Mouse (Mus musculus) thymus, adult 2 months (tissue): ENCODE measurements around the gene Soga1. TPM values are rescaled to one million over a fixed set of nuclear protein-coding genes. Genes with fewer than 3 reads are reported as not detected.
A peak's percentile ranks its signal among the peaks of the same experiment; 100 is the strongest.

Source experiments
- DNase-seq: peaks from one replicate; pipeline ENCODE4 v3.0.0; 2021
- H3K27ac ChIP-seq: fragments of 200-500 bp; 2 replicates; pipeline ENCODE4 v1.5.1; 2012; ENCODE audit warnings: low read length, control low read depth; ENCODE audit not compliant: control insufficient read depth, insufficient read depth
- H3K27me3 ChIP-seq: fragments of 200-500 bp; 2 replicates; pipeline ENCODE4 v1.6.1; 2012; ENCODE audit warnings: mild to moderate bottlenecking, low read length, moderate library complexity, mixed read lengths; ENCODE audit not compliant: control insufficient read depth, insufficient read depth
- H3K36me3 ChIP-seq: fragments of 200-500 bp; 2 replicates; pipeline ENCODE4 v1.6.1; 2012; ENCODE audit warnings: mild to moderate bottlenecking, low read length, moderate library complexity; ENCODE audit not compliant: control insufficient read depth, insufficient read depth
- H3K4me1 ChIP-seq: fragments of 200-500 bp; replicated peaks from 2 replicates; pipeline ENCODE4 v1.6.1; 2012; ENCODE audit warnings: low read length; ENCODE audit not compliant: control insufficient read depth, insufficient read depth
- H3K4me3 ChIP-seq: fragments of 200-500 bp; 2 replicates; pipeline ENCODE4 v1.5.1; 2012; ENCODE audit warnings: mild to moderate bottlenecking, low read length, control low read depth, moderate library complexity; ENCODE audit not compliant: control insufficient read depth, insufficient read depth
- CTCF ChIP-seq: fragments of 200-500 bp; IDR thresholded peaks from 2 replicates; pipeline ENCODE4 v1.5.1; 2012; ENCODE audit warnings: mild to moderate bottlenecking, control low read depth, low read length, moderate library complexity, borderline replicate concordance; ENCODE audit not compliant: control insufficient read depth, poor library complexity, insufficient read depth; ENCODE audit errors: extremely low read depth
- POLR2A ChIP-seq: fragments of 200-500 bp; IDR thresholded peaks from 2 replicates; pipeline ENCODE4 v1.6.1; 2012; ENCODE audit warnings: mild to moderate bottlenecking, low read length, control low read depth, moderate library complexity; ENCODE audit not compliant: control insufficient read depth, poor library complexity, insufficient read depth; ENCODE audit errors: extremely low read depth
- WGBS: fragments of 180-500 bp; shearing (Covaris S2); methylation state at CpG from one replicate; pipeline ENCODE4 v1.1.7; 2018; 5-methylcytosine and 5-hydroxymethylcytosine counted together
- polyA plus RNA-seq: library from polyadenylated mRNA; depleted of rRNA; stranded (reverse); fragments of >200 nt; gene quantifications from 2 replicates; pipeline ENCODE4 v1.2.3, GENCODE M21; 2012

Soga1 gene
- polyA plus RNA-seq, 1 experiment: 5.2 TPM

DNA sequence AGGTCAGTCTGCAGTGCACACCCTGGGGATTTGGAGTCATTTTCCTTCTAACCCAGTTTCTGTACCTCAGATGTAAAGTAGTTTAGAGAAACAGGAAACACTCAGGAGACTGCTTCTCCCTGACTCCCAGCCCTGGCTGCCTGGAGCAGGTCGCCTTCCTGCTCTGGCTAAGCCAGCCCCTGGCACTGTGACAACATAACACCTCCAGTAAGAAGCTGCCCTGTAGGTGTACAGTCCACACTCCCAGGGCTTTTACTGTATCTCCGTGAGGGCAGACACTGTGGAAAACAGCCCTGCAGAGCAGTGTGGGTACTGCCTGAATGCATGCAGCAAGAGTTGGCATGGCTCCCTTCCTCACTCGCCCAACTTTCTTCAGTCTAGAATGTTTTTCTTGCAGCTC, 3.4 kb downstream of the Soga1 start:
- H3K4me1 ChIP-seq: peaks cover 17% of the 10 kb centered on the region
- H3K27me3 ChIP-seq: peaks cover 6% of the 10 kb centered on the region; the same call in 1 of the 2 replicates
- H3K36me3 ChIP-seq: no peaks in the 10 kb centered on the region
- no peak overlapping the region for H3K27ac ChIP-seq
- no peak overlapping the region for H3K4me3 ChIP-seq
- no peak for DNase-seq
- WGBS: 66% methylated on average over 3 of the region's 3 CpGs
- no peak for TF ChIP-seq POLR2A

DNA sequence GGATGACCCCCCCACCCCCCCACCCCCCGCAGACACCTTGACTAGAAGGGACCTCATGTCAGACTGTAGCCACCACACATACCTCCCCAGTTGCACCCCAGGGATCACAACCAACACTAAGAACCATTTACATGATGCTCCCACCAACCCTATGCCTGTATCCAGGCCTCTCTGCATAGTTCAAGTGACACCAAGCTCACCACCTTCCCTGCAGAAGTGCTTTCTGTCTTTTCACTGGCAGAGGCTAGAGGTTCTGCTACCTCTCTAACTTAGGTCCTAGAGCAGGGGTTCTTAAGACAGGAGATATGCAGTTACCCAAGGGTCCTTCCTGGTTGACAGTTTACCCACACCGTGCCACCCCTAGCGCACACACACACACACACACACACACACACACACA, 3.8 kb downstream of the Soga1 start:
- H3K4me1 ChIP-seq: peaks cover 17% of the 10 kb centered on the region
- TF ChIP-seq CTCF (no peak), POLR2A (no peak)
- WGBS: 64% methylated on average over 3 of the region's 3 CpGs

DNA sequence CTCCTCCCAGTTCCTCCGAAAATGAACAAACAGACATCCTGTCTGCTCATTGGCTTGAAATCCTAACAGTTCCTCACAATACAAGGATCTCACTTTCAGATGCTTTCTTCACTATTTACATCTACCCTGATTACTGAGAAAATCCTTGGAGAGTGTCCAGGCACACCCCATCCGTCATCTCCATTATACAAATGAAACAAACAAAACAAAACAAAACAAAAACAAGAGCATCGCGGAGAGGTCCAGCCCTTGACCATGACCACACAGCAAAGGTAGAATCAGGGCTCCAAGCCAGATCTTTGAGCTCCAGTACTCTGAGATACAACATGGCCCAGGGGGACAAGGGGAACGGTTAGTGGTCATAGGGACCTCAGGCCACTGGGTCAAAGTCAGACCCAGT, 4.3 kb downstream of the Soga1 start:
- no peak for TF ChIP-seq CTCF
- TF ChIP-seq POLR2A: no peak
- Histone ChIP-seq H3K27me3 (peaks cover 6% of the 10 kb centered on the region; the same call in 1 of the 2 replicates), H3K4me1 (peaks cover 17% of the 10 kb centered on the region), H3K36me3 (no peaks in the 10 kb centered on the region), H3K27ac (no peak overlapping the region), H3K4me3 (no peak overlapping the region)
- no peak for DNase-seq
- WGBS: 93% methylated on average over 5 of the region's 5 CpGs

More for the DNA sequence above, 3.8 kb downstream of the Soga1 start:
- H3K27me3 ChIP-seq: peaks cover 6% of the 10 kb centered on the region; the same call in 1 of the 2 replicates
- no peak overlapping the region for H3K27ac ChIP-seq
- H3K4me3 ChIP-seq: no peak overlapping the region
- DNase-seq: no peak
- no peaks in the 10 kb centered on the region for H3K36me3 ChIP-seq

DNA sequence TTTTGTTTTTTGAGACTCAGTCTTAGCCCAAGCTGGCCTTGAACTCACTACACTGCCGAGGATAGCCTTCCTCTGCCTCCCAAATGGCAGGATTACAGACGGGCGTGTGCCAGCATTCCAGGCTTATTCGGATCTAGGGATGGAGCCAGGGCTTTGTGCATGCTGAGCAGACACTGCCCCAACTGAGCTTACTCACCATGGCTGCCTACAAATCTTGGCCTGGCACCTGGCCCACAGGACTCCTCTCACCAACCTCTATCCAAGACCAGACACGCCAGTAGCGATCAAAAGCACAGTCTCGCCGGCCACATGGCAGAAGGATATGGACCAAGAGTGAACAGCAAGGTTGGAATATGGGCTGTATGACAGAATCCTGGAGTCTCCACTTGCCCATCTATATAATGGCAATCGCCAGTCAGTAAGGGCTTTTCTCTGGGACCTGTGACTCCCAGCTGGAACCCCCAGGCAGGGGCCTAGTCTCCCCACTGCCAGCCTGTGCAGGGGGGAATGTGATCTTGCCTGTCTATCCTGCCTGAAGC, 4.8 kb downstream of the Soga1 start:
- TF ChIP-seq CTCF (no peak), POLR2A (no peak)
- DNase-seq: no peak
- peaks cover 6% of the 10 kb centered on the region; the same call in 1 of the 2 replicates for H3K27me3 ChIP-seq
- no peaks in the 10 kb centered on the region for H3K36me3 ChIP-seq
- H3K4me1 ChIP-seq: peaks cover 17% of the 10 kb centered on the region
- 91% methylated on average over 9 of the region's 9 CpGs for WGBS
- no peak overlapping the region for H3K27ac ChIP-seq
- H3K4me3 ChIP-seq: no peak overlapping the region

DNA sequence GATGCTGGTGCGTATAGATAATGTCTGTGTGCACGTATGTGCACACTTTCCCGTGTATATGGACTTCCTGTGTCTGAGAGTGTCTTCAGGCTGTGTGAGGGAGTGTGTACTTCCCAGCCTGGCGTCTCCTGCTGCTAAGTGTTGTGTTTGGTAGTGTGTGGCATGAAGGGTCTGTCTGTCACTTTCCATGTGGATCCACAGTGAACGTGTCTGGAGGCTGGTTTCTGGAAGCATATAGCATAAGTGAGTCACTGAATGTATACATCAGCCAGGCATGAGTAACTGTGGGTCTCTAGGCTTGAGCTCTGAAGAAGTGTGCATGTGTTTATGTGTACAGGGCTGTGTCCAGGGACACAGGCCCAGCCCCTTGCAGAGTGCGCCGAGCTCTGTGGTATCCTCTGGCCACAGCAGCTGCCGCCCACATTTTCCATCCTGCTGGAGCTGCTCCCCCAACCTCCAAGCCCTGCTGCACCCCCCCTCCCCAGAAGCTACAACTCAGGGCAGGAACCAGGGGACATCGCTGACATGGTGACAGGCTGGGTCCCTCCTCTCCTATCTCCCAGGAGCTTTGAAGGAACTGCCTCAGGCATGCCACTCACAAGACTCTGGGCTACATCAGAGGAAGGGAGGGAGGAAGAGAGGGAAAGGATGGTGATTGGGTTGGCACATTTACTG, 5.5 kb downstream of the Soga1 start:
- peaks cover 16% of the 10 kb centered on the region for H3K4me1 ChIP-seq
- no peaks in the 10 kb centered on the region for H3K36me3 ChIP-seq
- WGBS: 76% methylated on average over 9 of the region's 9 CpGs
- no peak for TF ChIP-seq CTCF
- no peak for TF ChIP-seq POLR2A
- DNase-seq: no peak
- no peak overlapping the region for H3K4me3 ChIP-seq
- no peak overlapping the region for H3K27ac ChIP-seq
- peaks cover 6% of the 10 kb centered on the region; the same call in 1 of the 2 replicates for H3K27me3 ChIP-seq

DNA sequence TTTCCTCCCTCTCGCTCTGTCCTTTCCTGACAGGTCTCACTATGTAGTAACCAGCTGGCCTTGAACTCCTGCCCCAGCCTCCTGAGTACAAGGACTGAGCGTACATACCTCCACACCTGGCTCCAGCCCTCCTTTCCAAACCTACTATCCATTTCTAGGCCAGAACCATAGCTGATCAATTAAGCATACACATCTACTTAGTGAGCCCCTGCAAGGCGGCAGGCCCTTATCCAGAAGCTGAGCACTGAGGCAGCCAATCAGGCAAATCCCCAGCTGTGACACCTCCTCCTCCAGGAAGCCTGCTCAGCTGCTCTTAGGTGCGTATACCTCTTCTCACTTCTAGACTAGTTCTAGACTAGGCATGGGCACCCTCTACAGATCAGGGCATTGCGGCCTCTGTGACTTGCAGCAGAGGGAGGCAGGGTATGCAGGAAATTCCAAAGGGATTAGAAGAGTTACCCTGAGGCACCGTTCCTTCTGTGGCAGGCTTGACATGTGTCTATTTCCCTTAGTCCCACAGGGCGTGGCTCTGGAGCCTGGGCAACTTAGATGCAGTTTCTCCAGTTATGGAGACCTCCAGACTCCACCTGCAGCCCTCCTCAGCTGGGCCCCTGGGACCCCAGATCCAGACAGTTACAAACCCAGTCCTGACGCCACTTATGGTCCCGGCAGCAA, 6.6 kb downstream of the Soga1 start:
- H3K27me3 ChIP-seq: peaks cover 1% of the 10 kb centered on the region; the same call in 1 of the 2 replicates
- peaks cover 6% of the 10 kb centered on the region for H3K4me1 ChIP-seq
- DNase-seq: no peak
- 94% methylated on average over 9 of the region's 9 CpGs for WGBS
- H3K27ac ChIP-seq: no peak overlapping the region
- no peaks in the 10 kb centered on the region for H3K36me3 ChIP-seq
- TF ChIP-seq POLR2A (no peak), CTCF (no peak)
- H3K4me3 ChIP-seq: no peak overlapping the region

DNA sequence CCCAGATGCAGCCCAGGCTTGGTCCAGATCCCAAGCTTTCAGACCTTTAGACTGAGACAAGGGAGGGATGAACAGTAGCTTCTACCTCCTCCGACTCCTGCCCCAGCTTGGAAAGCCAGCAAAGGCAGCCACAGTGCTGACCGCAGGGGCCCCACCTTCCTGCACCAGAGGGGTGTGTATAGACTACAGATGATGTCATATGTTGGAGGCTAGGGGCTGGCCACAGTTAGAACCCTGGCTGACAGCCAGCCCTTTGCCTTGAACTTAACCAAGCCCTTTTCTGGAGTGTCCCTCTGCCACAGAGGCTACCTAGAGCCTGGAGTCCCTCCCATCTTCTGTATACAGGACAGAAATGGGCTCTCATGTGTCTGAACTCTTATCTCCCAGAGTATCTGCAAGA, 7.5 kb downstream of the Soga1 start:
- peak; percentile 17 for DNase-seq
- TF ChIP-seq POLR2A: no peak
- TF ChIP-seq CTCF: no peak
- Histone ChIP-seq H3K27ac (no peak overlapping the region), H3K4me1 (peaks cover 6% of the 10 kb centered on the region), H3K36me3 (no peaks in the 10 kb centered on the region), H3K4me3 (no peak overlapping the region), H3K27me3 (no peaks in the 10 kb centered on the region; the same call in 1 of the 2 replicates)
- WGBS: 18% methylated on average over 2 of the region's 2 CpGs
